Mouse (Mus musculus) neural tube, embryonic 15.5 days (tissue): Measurements from ENCODE around the gene Lin54. TPM values are rescaled to one million over a fixed set of nuclear protein-coding genes. Genes with fewer than 3 reads are reported as not detected.

Experiments
- ATAC-seq: fragments of 200-750 bp; cut with Nextera tagmentation; 2 replicates; pipeline ENCODE4 v1.8.0; 2017; ENCODE audit warnings: mild to moderate bottlenecking, moderate TSS enrichment, moderate library complexity; ENCODE audit not compliant: low FRiP score
- H3K27ac ChIP-seq: fragments of 300-500 bp; sonication (generic); replicated peaks from 2 replicates; pipeline ENCODE4 v1.5.1; 2015; ENCODE audit warnings: mild to moderate bottlenecking, inconsistent platforms
- H3K27me3 ChIP-seq: fragments of 300-500 bp; sonication (generic); replicated peaks from 2 replicates; pipeline ENCODE4 v1.6.1; 2015; ENCODE audit warnings: inconsistent platforms
- H3K36me3 ChIP-seq: fragments of 300-500 bp; sonication (generic); 2 replicates; pipeline ENCODE4 v1.6.1; 2015; ENCODE audit warnings: inconsistent platforms
- H3K4me1 ChIP-seq: fragments of 300-500 bp; sonication (generic); 2 replicates; pipeline ENCODE4 v1.6.1; 2015; ENCODE audit warnings: inconsistent platforms
- H3K4me2 ChIP-seq: fragments of 300-500 bp; sonication (generic); 2 replicates; pipeline ENCODE4 v1.6.1; 2015; ENCODE audit warnings: inconsistent platforms, mild to moderate bottlenecking, moderate library complexity
- H3K4me3 ChIP-seq: fragments of 300-500 bp; sonication (generic); replicated peaks from 2 replicates; pipeline ENCODE4 v1.5.1; 2015; ENCODE audit warnings: mild to moderate bottlenecking, inconsistent platforms
- H3K9ac ChIP-seq: fragments of 300-500 bp; sonication (generic); replicated peaks from 2 replicates; pipeline ENCODE4 v1.6.1; 2015; ENCODE audit warnings: mild to moderate bottlenecking, inconsistent platforms
- H3K9me3 ChIP-seq: fragments of 300-500 bp; sonication (generic); replicated peaks from 2 replicates; pipeline ENCODE4 v1.6.1; 2016; ENCODE audit warnings: inconsistent platforms
- whole genome bisulfite sequencing: fragments of 180-500 bp; shearing (Covaris S2); methylation state at CpG from one replicate; pipeline ENCODE4 v1.1.7; 2015; ENCODE audit warnings: mixed read lengths; 5-methylcytosine and 5-hydroxymethylcytosine counted together
- polyA plus RNA-seq: library from polyadenylated mRNA; unstranded; fragments of >200 nt; fragmentation: Nextera tagmentation; extraction: Ambion mirVana; gene quantifications from 2 replicates; pipeline ENCODE4 v1.2.1, GENCODE M21; 2015

The Lin54 gene
- 6.0 and 7.5 TPM in 2 replicates for polyA plus RNA-seq

- H3K4me2 ChIP-seq, result peak within 1 kb of the TSS; percentile 96
- WGBS, result 2% methylated on average over 59 of the region's 60 CpGs
- no peaks in the 10 kb centered on the region for H3K9me3 ChIP-seq
These were observed at the start of gene Lin54 for GRCm38 (mm10) chr5:100500458-100500961. TSS of gene Lin54 (minus strand) at chr5:100500639.

GRCm38 (mm10) chr5:100550151-100550550 is 49.7 kb upstream of the Lin54 start:
- no peak overlapping the region for H3K4me2 ChIP-seq
- no peaks in the 10 kb centered on the region for H3K9me3 ChIP-seq
- no peak overlapping the region for H3K4me3 ChIP-seq
- 90% methylated on average over 1 of the region's 1 CpGs for WGBS
- H3K4me1 ChIP-seq, result no peaks in the 10 kb centered on the region
- no peak for ATAC-seq
- H3K9ac ChIP-seq, result no peak overlapping the region
- no peaks in the 10 kb centered on the region for H3K27me3 ChIP-seq
- H3K27ac ChIP-seq, result no peak overlapping the region
- peaks cover 44% of the 10 kb centered on the region for H3K36me3 ChIP-seq

More at GRCm38 (mm10) chr5:100500458-100500961, at the start of gene Lin54:
- Histone ChIP-seq H3K4me3 (peak within 1 kb of the TSS; percentile 66), H3K27ac (peak within 1 kb of the TSS; percentile 79), H3K36me3 (no peaks in the 10 kb centered on the region), H3K4me1 (peaks cover 30% of the 10 kb centered on the region), H3K27me3 (no peaks in the 10 kb centered on the region), H3K9ac (peak within 1 kb of the TSS; percentile 62)
- peak; percentile 93 for ATAC-seq

- Histone ChIP-seq H3K9me3 (no peaks in the 10 kb centered on the region), H3K4me2 (no peak overlapping the region), H3K9ac (no peak overlapping the region), H3K4me1 (no peaks in the 10 kb centered on the region), H3K27ac (no peak overlapping the region), H3K36me3 (peaks cover 51% of the 10 kb centered on the region), H3K4me3 (no peak overlapping the region), H3K27me3 (no peaks in the 10 kb centered on the region)
- ATAC-seq, result no peak
- 94% methylated on average over 4 of the region's 4 CpGs for WGBS
These were observed 48.9 kb upstream of the Lin54 start for GRCm38 (mm10) chr5:100549311-100549710.

GRCm38 (mm10) chr5:100548236-100548635 is 47.8 kb upstream of the Lin54 start:
- H3K27me3 ChIP-seq, result no peaks in the 10 kb centered on the region
- WGBS, result 96% methylated on average over 2 of the region's 2 CpGs
- no peak overlapping the region for H3K9ac ChIP-seq
- no peak overlapping the region for H3K4me2 ChIP-seq
- no peak overlapping the region for H3K4me3 ChIP-seq
- H3K4me1 ChIP-seq, result no peaks in the 10 kb centered on the region
- no peak for ATAC-seq
- H3K27ac ChIP-seq, result no peak overlapping the region
- peaks cover 60% of the 10 kb centered on the region for H3K36me3 ChIP-seq
- no peaks in the 10 kb centered on the region for H3K9me3 ChIP-seq

- Histone ChIP-seq H3K36me3 (peaks cover 76% of the 10 kb centered on the region), H3K4me1 (no peaks in the 10 kb centered on the region), H3K9me3 (no peaks in the 10 kb centered on the region), H3K27me3 (no peaks in the 10 kb centered on the region), H3K27ac (no peak overlapping the region), H3K4me3 (no peak overlapping the region), H3K4me2 (no peak overlapping the region), H3K9ac (no peak overlapping the region)
- WGBS, result 92% methylated on average over 6 of the region's 6 CpGs
- no peak for ATAC-seq
These were observed 46.0 kb upstream of the Lin54 start for GRCm38 (mm10) chr5:100546294-100547080.

- H3K4me1 ChIP-seq, result no peaks in the 10 kb centered on the region
- H3K36me3 ChIP-seq, result peaks cover 49% of the 10 kb centered on the region
- no peaks in the 10 kb centered on the region for H3K27me3 ChIP-seq
- H3K9me3 ChIP-seq, result no peaks in the 10 kb centered on the region
- H3K9ac ChIP-seq, result no peak overlapping the region
- no peak for ATAC-seq
- H3K27ac ChIP-seq, result no peak overlapping the region
- H3K4me2 ChIP-seq, result no peak overlapping the region
- no peak overlapping the region for H3K4me3 ChIP-seq
- 92% methylated on average over 3 of the region's 3 CpGs for WGBS
These were observed 36.2 kb upstream of the Lin54 start for GRCm38 (mm10) chr5:100536638-100537037.

- H3K36me3 ChIP-seq, result peaks cover 55% of the 10 kb centered on the region
- ATAC-seq, result no peak
- no peak overlapping the region for H3K4me3 ChIP-seq
- no peaks in the 10 kb centered on the region for H3K4me1 ChIP-seq
- 75% methylated on average over 7 of the region's 7 CpGs for WGBS
- H3K4me2 ChIP-seq, result no peak overlapping the region
- H3K27me3 ChIP-seq, result no peaks in the 10 kb centered on the region
- no peak overlapping the region for H3K27ac ChIP-seq
- H3K9ac ChIP-seq, result no peak overlapping the region
- no peaks in the 10 kb centered on the region for H3K9me3 ChIP-seq
These were observed 35.4 kb upstream of the Lin54 start for GRCm38 (mm10) chr5:100535826-100536225.

- WGBS, result 84% methylated on average over 7 of the region's 7 CpGs
- H3K27me3 ChIP-seq, result no peaks in the 10 kb centered on the region
These were observed 25.7 kb upstream of the Lin54 start for GRCm38 (mm10) chr5:100526164-100526563.

GRCm38 (mm10) chr5:100525620-100526019 is 25.2 kb upstream of the Lin54 start:
- no peak for ATAC-seq

More at GRCm38 (mm10) chr5:100526164-100526563, 25.7 kb upstream of the Lin54 start:
- no peak overlapping the region for H3K4me3 ChIP-seq
- peaks cover 27% of the 10 kb centered on the region for H3K36me3 ChIP-seq
- no peak for ATAC-seq
- H3K4me2 ChIP-seq, result no peak overlapping the region
- no peak overlapping the region for H3K9ac ChIP-seq
- H3K9me3 ChIP-seq, result no peaks in the 10 kb centered on the region
- H3K4me1 ChIP-seq, result 0 out of 2 replicates have a peak, but pooled peaks cover 3% of the 10 kb centered on the region
- H3K27ac ChIP-seq, result no peak overlapping the region

GRCm38 (mm10) chr5:100524921-100525320 is 24.5 kb upstream of the Lin54 start:
- 98% methylated on average over 9 of the region's 9 CpGs for WGBS
- peaks cover 15% of the 10 kb centered on the region for H3K36me3 ChIP-seq
- H3K9me3 ChIP-seq, result no peaks in the 10 kb centered on the region
- no peak overlapping the region for H3K9ac ChIP-seq
- H3K4me2 ChIP-seq, result no peak overlapping the region
- H3K27me3 ChIP-seq, result no peaks in the 10 kb centered on the region
- ATAC-seq, result no peak
- H3K4me1 ChIP-seq, result peaks cover 10% of the 10 kb centered on the region
- no peak overlapping the region for H3K27ac ChIP-seq
- no peak overlapping the region for H3K4me3 ChIP-seq

More at GRCm38 (mm10) chr5:100525620-100526019, 25.2 kb upstream of the Lin54 start:
- no peak overlapping the region for H3K4me3 ChIP-seq
- H3K27ac ChIP-seq, result no peak overlapping the region
- no peak overlapping the region for H3K4me2 ChIP-seq
- peaks cover 22% of the 10 kb centered on the region for H3K36me3 ChIP-seq
- no peak overlapping the region for H3K9ac ChIP-seq
- WGBS, result 87% methylated on average over 3 of the region's 3 CpGs
- H3K9me3 ChIP-seq, result no peaks in the 10 kb centered on the region
- H3K4me1 ChIP-seq, result peaks cover 3% of the 10 kb centered on the region; the same call in 1 of the 2 replicates
- no peaks in the 10 kb centered on the region for H3K27me3 ChIP-seq

GRCm38 (mm10) chr5:100523331-100523730 is 22.9 kb upstream of the Lin54 start:
- Histone ChIP-seq H3K4me2 (no peak overlapping the region), H3K27me3 (no peaks in the 10 kb centered on the region), H3K9ac (no peak overlapping the region), H3K36me3 (peaks cover under 1% of the 10 kb centered on the region; the same call in 1 of the 2 replicates), H3K4me3 (no peak overlapping the region), H3K27ac (no peak overlapping the region), H3K4me1 (peaks cover 20% of the 10 kb centered on the region), H3K9me3 (no peaks in the 10 kb centered on the region)
- 100% methylated on average over 1 of the region's 1 CpGs for WGBS
- no peak for ATAC-seq

GRCm38 (mm10) chr5:100520223-100520622 is 19.8 kb upstream of the Lin54 start:
- Histone ChIP-seq H3K27ac (no peak overlapping the region), H3K36me3 (no peaks in the 10 kb centered on the region), H3K4me3 (no peak overlapping the region), H3K27me3 (no peaks in the 10 kb centered on the region; the same call in 1 of the 2 replicates), H3K4me2 (peak overlapping the region; percentile 20; the same call in 1 of the 2 replicates), H3K9ac (no peak overlapping the region), H3K4me1 (peaks cover 24% of the 10 kb centered on the region), H3K9me3 (no peaks in the 10 kb centered on the region)
- ATAC-seq, result no peak
- 91% methylated on average over 2 of the region's 2 CpGs for WGBS
